Comparison of ENCODE assay signal across 31 mouse cellular contexts in the genomic region with DNA sequence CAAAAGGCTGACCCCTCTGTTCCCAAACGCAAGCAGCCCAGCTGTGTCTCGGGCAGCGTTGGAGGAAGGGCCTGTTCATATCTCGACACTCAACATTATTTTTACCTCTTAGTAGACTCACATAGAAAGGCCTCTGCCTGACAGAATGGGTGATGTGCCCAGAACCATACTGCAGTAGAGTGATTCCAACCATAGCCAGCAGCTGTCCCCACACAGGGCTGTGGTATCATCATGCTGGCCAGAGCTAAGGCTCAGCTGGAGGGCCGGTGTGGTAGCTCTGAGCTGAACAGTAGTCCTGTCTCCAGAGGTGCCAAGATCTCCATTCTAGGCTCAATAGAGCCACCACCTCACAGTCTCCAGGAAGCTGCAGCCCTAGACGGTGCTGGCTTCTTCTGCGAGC.
DNase-seq lines count a peak whose midpoint lies in the region; ATAC-seq and TF ChIP-seq lines count a peak whose summit lies in the region.
"Had no signal": no experiment of that assay in that cellular context is flagged by ENCODE, and none has a peak within 500 bp of the region (broad histone marks: within the 10 kb centered on the region; RNA-seq: fewer than 3 reads in every experiment).

No protein-coding gene starts in this region.

- no peak for DNase-seq in embryonic facial prominence, embryonic 10.5 days (ENCODE audit: low spot score)
- DNase-seq in heart, postnatal 14 days, result no peak
- DNase-seq in heart, postnatal 0 days (ENCODE audit: low spot score), result no peak
- DNase-seq in heart, adult 8-10 months (ENCODE audit: low spot score), result no peak
- no peak for DNase-seq in limb, embryonic 10.5 days (ENCODE audit: low spot score)
- DNase-seq in adrenal gland, adult 2 months, result no peak
- DNase-seq: adrenal gland, postnatal 10 days; cerebellum, adult 11 months; cerebellum, adult 9-10 months; cerebellum, postnatal 36 days; embryo, embryonic 11 days; gastrocnemius, adult 2 months; gastrocnemius, postnatal 36 days; kidney, adult 9 months; kidney, postnatal 36 days; left cerebral cortex, postnatal 4 days; liver; lung, adult 2 months; lung, postnatal 10 days had no signal

- intact Hi-C loops in heart, postnatal 14 days (cut with DNase I), result no loop called here

- no peak for TF ChIP-seq EP300 in heart, postnatal 0 days (IDR thresholded peaks at IDR 0.05; ENCODE audit: low read depth)

- peaks cover 21% of the 10 kb centered on the region for H3K4me1 ChIP-seq in embryonic facial prominence, embryonic 12.5 days
- peaks cover 24% of the 10 kb centered on the region for H3K4me1 ChIP-seq in embryonic facial prominence, embryonic 10.5 days
- peaks cover 39% of the 10 kb centered on the region for H3K4me1 ChIP-seq in heart, embryonic 12.5 days (replicated peaks)
- H3K4me1 ChIP-seq in heart, postnatal 0 days (ENCODE audit: control insufficient read depth, insufficient read depth), result peaks cover 12% of the 10 kb centered on the region
- peaks cover 39% of the 10 kb centered on the region for H3K4me1 ChIP-seq in limb, embryonic 10.5 days
- H3K4me1 ChIP-seq: midbrain, embryonic 10.5 days; midbrain, embryonic 15.5 days; neural tube, embryonic 15.5 days; stomach, embryonic 15.5 days had no signal

- H3K36me3 ChIP-seq in embryonic facial prominence, embryonic 12.5 days, result no peaks in the 10 kb centered on the region
- H3K36me3 ChIP-seq in embryonic facial prominence, embryonic 10.5 days (replicated peaks), result no peaks in the 10 kb centered on the region
- H3K36me3 ChIP-seq in heart, embryonic 12.5 days, result no peaks in the 10 kb centered on the region
- H3K36me3 ChIP-seq in heart, postnatal 0 days (replicated peaks; ENCODE audit: control insufficient read depth, insufficient read depth, low read length), result no peaks in the 10 kb centered on the region
- no peaks in the 10 kb centered on the region for H3K36me3 ChIP-seq in limb, embryonic 10.5 days
- H3K36me3 ChIP-seq: forebrain, embryonic 12.5 days; G1E; hindbrain, embryonic 13.5 days; midbrain, embryonic 10.5 days; midbrain, embryonic 15.5 days; neural tube, embryonic 15.5 days; stomach, embryonic 15.5 days had no signal

- no peak overlapping the region for H3K9ac ChIP-seq in embryonic facial prominence, embryonic 12.5 days
- no peak overlapping the region for H3K9ac ChIP-seq in heart, embryonic 12.5 days
- H3K9ac ChIP-seq in heart, postnatal 0 days (replicated peaks; ENCODE audit: low read depth, low read length), result no peak overlapping the region; the same call in 1 of the 2 replicates
- H3K9ac ChIP-seq: forebrain, embryonic 12.5 days; hindbrain, embryonic 13.5 days; liver, embryonic 14.5 days; midbrain, embryonic 15.5 days; neural tube, embryonic 15.5 days; stomach, embryonic 15.5 days had no signal

- no peaks in the 10 kb centered on the region for H3K27me3 ChIP-seq in embryonic facial prominence, embryonic 12.5 days
- H3K27me3 ChIP-seq in embryonic facial prominence, embryonic 10.5 days (replicated peaks; ENCODE audit: low read depth, poor library complexity, severe bottlenecking), result peaks cover 16% of the 10 kb centered on the region
- no peaks in the 10 kb centered on the region for H3K27me3 ChIP-seq in heart, embryonic 12.5 days (replicated peaks)
- H3K27me3 ChIP-seq in heart, postnatal 0 days (ENCODE audit: control insufficient read depth, insufficient read depth, low read length), result no peaks in the 10 kb centered on the region
- 0 out of 2 replicates have a peak, but pooled peaks cover 7% of the 10 kb centered on the region for H3K27me3 ChIP-seq in limb, embryonic 10.5 days (ENCODE audit: low read depth, poor library complexity, severe bottlenecking)
- H3K27me3 ChIP-seq: forebrain, embryonic 12.5 days; hindbrain, embryonic 13.5 days; midbrain, embryonic 15.5 days; neural tube, embryonic 15.5 days; stomach, embryonic 15.5 days had no signal

- no peak for TF ChIP-seq CTCF in heart, postnatal 0 days (IDR thresholded peaks at IDR 0.05; ENCODE audit: low read depth)

- 0 out of 2 replicates have a peak, but pooled peaks have one; percentile 47 for ATAC-seq in embryonic facial prominence, embryonic 12.5 days (ENCODE audit: insufficient number of reproducible peaks, insufficient read depth, low FRiP score, low TSS enrichment)
- ATAC-seq in heart, embryonic 12.5 days (ENCODE audit: insufficient number of reproducible peaks, low FRiP score), result no peak
- peak; percentile 73 for ATAC-seq in heart, postnatal 0 days (ENCODE audit: insufficient read depth, low read depth)
- ATAC-seq: intestine, embryonic 16.5 days; midbrain, embryonic 15.5 days had no signal

- H3K4me2 ChIP-seq in embryonic facial prominence, embryonic 12.5 days (replicated peaks), result no peak overlapping the region
- H3K4me2 ChIP-seq in heart, embryonic 12.5 days, result peak overlapping the region; percentile 4; the same call in 1 of the 2 replicates
- H3K4me2 ChIP-seq in heart, postnatal 0 days (ENCODE audit: low read depth, low read length), result no peak overlapping the region
- H3K4me2 ChIP-seq: forebrain, embryonic 12.5 days; hindbrain, embryonic 13.5 days; midbrain, embryonic 15.5 days; neural tube, embryonic 15.5 days; stomach, embryonic 15.5 days had no signal

- H3K27ac ChIP-seq in embryonic facial prominence, embryonic 12.5 days, result no peak overlapping the region
- H3K27ac ChIP-seq in embryonic facial prominence, embryonic 10.5 days (replicated peaks), result no peak overlapping the region
- peak overlapping the region; percentile 58 for H3K27ac ChIP-seq in heart, embryonic 12.5 days (ENCODE audit: poor library complexity, severe bottlenecking)
- peak overlapping the region; percentile 69 for H3K27ac ChIP-seq in heart, postnatal 0 days (ENCODE audit: low read depth)
- H3K27ac ChIP-seq in limb, embryonic 10.5 days, result peak overlapping the region; percentile 14
- H3K27ac ChIP-seq: forebrain, embryonic 12.5 days; gastrocnemius, adult 2 months; hindbrain, embryonic 13.5 days; layer of hippocampus, adult 2 months; liver, embryonic 14.5 days; midbrain, embryonic 10.5 days; midbrain, embryonic 15.5 days; neural tube, embryonic 15.5 days; stomach, embryonic 15.5 days had no signal

- H3K4me3 ChIP-seq in embryonic facial prominence, embryonic 12.5 days, result no peak overlapping the region
- H3K4me3 ChIP-seq in embryonic facial prominence, embryonic 10.5 days, result no peak overlapping the region
- H3K4me3 ChIP-seq in heart, embryonic 12.5 days, result no peak overlapping the region
- H3K4me3 ChIP-seq in heart, postnatal 0 days (ENCODE audit: low read depth, low read length), result no peak overlapping the region
- no peak overlapping the region for H3K4me3 ChIP-seq in limb, embryonic 10.5 days
- H3K4me3 ChIP-seq: forebrain, embryonic 12.5 days; gastrocnemius, adult 2 months; hindbrain, embryonic 13.5 days; layer of hippocampus, adult 2 months; midbrain, embryonic 10.5 days; midbrain, embryonic 15.5 days; neural tube, embryonic 15.5 days; stomach, embryonic 15.5 days had no signal

- 76% methylated on average over 7 of the region's 7 CpGs for WGBS in embryonic facial prominence, embryonic 12.5 days
- WGBS in embryonic facial prominence, embryonic 10.5 days, result 87% methylated on average over 7 of the region's 7 CpGs
- 68% methylated on average over 7 of the region's 7 CpGs for WGBS in heart, embryonic 12.5 days
- 42% methylated on average over 7 of the region's 7 CpGs for WGBS in heart, postnatal 0 days
- 88% methylated on average over 7 of the region's 7 CpGs for WGBS in limb, embryonic 10.5 days

- H3K9me3 ChIP-seq in embryonic facial prominence, embryonic 12.5 days, result no peaks in the 10 kb centered on the region
- no peaks in the 10 kb centered on the region for H3K9me3 ChIP-seq in embryonic facial prominence, embryonic 10.5 days
- no peaks in the 10 kb centered on the region for H3K9me3 ChIP-seq in heart, embryonic 12.5 days (replicated peaks)
- H3K9me3 ChIP-seq in heart, postnatal 0 days (replicated peaks; ENCODE audit: control insufficient read depth, low read length), result no peaks in the 10 kb centered on the region
- H3K9me3 ChIP-seq in limb, embryonic 10.5 days (replicated peaks), result no peaks in the 10 kb centered on the region
- H3K9me3 ChIP-seq: forebrain, embryonic 12.5 days; G1E; hindbrain, embryonic 13.5 days; midbrain, embryonic 10.5 days; midbrain, embryonic 15.5 days; neural tube, embryonic 15.5 days; stomach, embryonic 15.5 days had no signal

Comparison
In these comparisons a context has a peak if more than half of its experiments do, and no peak if none do; other contexts are left out.
1. H3K27ac ChIP-seq: peak in heart, embryonic 12.5 days (single experiment), heart, postnatal 0 days (single experiment) and limb, embryonic 10.5 days (single experiment); none in embryonic facial prominence, embryonic 12.5 days (single experiment) and embryonic facial prominence, embryonic 10.5 days (single experiment).